Mouse (Mus musculus): Measurements from ENCODE around the gene Lrrc2. TPM values are rescaled to one million over a fixed set of nuclear protein-coding genes. Genes with fewer than 3 reads are reported as not detected.

Gene Lrrc2
- total and polyA plus RNA-seq, 3 experiments: 1.6 to 3.6 (median 1.6) TPM

- H3K4me3 ChIP-seq (replicated peaks in 1 of 3; ENCODE audit: low read depth in 2 of 3, low read length in 2 of 3, poor library complexity in 1 of 3): no peak overlapping the region
- peaks cover 10 to 42% of the 10 kb centered on the region in 2 experiments for H3K4me1 ChIP-seq (ENCODE audit: control insufficient read depth in 1 of 2, insufficient read depth in 2 of 2)
- no peaks in the 10 kb centered on the region for H3K27me3 ChIP-seq (replicated peaks)
- dilution Hi-C loops (cut with MboI; ENCODE audit: extremely low pct_ligation_motif_present, extremely low pct_unique_long_range_greater_than_20kb, low sequenced_read_pairs): no loop called here
- no peak overlapping the region for H3K4me2 ChIP-seq (ENCODE audit: insufficient read depth, low read depth, poor library complexity, severe bottlenecking)
- in situ Hi-C loops (cut with MboI; ENCODE audit: low pct_ligation_motif_present, low pct_unique_long_range_greater_than_20kb, low sequenced_read_pairs): no loop called here
- TF ChIP-seq HCFC1 (IDR thresholded peaks at IDR 0.05; ENCODE audit: low read depth, low read length): no peak
- no peak for TF ChIP-seq TBP (conservative IDR thresholded peaks at IDR 0.05; ENCODE audit: low read depth, low read length)
- peak; percentile 16; the same call in 1 of the 2 replicates for TF ChIP-seq MEF2A (IDR thresholded peaks at IDR 0.05; ENCODE audit: borderline replicate concordance, low read depth, low read length)
- H3K9ac ChIP-seq (ENCODE audit: insufficient read depth, low read depth): no peak overlapping the region
- no peaks in the 10 kb centered on the region for H3K79me2 ChIP-seq (replicated peaks; ENCODE audit: control insufficient read depth, extremely low read depth, insufficient read depth, poor library complexity, severe bottlenecking)
- no peaks in the 10 kb centered on the region for H3K36me3 ChIP-seq (replicated peaks in 1 of 2; ENCODE audit: control insufficient read depth in 1 of 2, insufficient read depth in 1 of 2, low read length in 1 of 2)
- H3K27ac ChIP-seq (ENCODE audit: insufficient read depth, low read depth): no peak overlapping the region
- DNase-seq (ENCODE audit: extremely low read depth): no peak
- H3K9me3 ChIP-seq (replicated peaks; ENCODE audit: low read length): no peaks in the 10 kb centered on the region
Observed at GRCm38 (mm10) chr9:111011550-111011949, 60.2 kb downstream of the Lrrc2 start.

GRCm38 (mm10) chr9:111012041-111012440 is 60.7 kb downstream of the Lrrc2 start:
- no peak overlapping the region for H3K27ac ChIP-seq (ENCODE audit: insufficient read depth, low read depth)
- dilution Hi-C loops (cut with MboI; ENCODE audit: extremely low pct_ligation_motif_present, extremely low pct_unique_long_range_greater_than_20kb, low sequenced_read_pairs) (no loop called here), in situ Hi-C loops (cut with MboI; ENCODE audit: low pct_ligation_motif_present, low pct_unique_long_range_greater_than_20kb, low sequenced_read_pairs) (no loop called here)
- no peak for TF ChIP-seq KAT2A (IDR thresholded peaks at IDR 0.05; ENCODE audit: insufficient replicate concordance, low read length)
- no peak for TF ChIP-seq ETS1 (conservative IDR thresholded peaks at IDR 0.05; ENCODE audit: low read depth, low read length)
- no peak for TF ChIP-seq MEF2A (IDR thresholded peaks at IDR 0.05; ENCODE audit: borderline replicate concordance, low read depth, low read length)
- no peak for TF ChIP-seq POLR2AphosphoS2 (IDR thresholded peaks at IDR 0.05; ENCODE audit: low read depth, low read length)
- no peak for TF ChIP-seq RAD21 (IDR thresholded peaks at IDR 0.05; ENCODE audit: low read depth, low read length)
- no peak for TF ChIP-seq IRF4 (IDR thresholded peaks at IDR 0.05; ENCODE audit: low read depth, low read length)
- no peak for TF ChIP-seq ZNF384 (IDR thresholded peaks at IDR 0.05; ENCODE audit: low read depth, low read length)
- TF ChIP-seq EP300 (IDR thresholded peaks at IDR 0.05; ENCODE audit: low read length): no peak
- TF ChIP-seq HCFC1 (IDR thresholded peaks at IDR 0.05; ENCODE audit: low read depth, low read length): no peak
- H3K27me3 ChIP-seq (replicated peaks): no peaks in the 10 kb centered on the region
- H3K4me3 ChIP-seq (replicated peaks in 1 of 3; ENCODE audit: low read depth in 2 of 3, low read length in 2 of 3, poor library complexity in 1 of 3): no peak overlapping the region
- H3K36me3 ChIP-seq (replicated peaks in 1 of 2; ENCODE audit: control insufficient read depth in 1 of 2, insufficient read depth in 1 of 2, low read length in 1 of 2): no peaks in the 10 kb centered on the region
- no peak overlapping the region for H3K4me2 ChIP-seq (ENCODE audit: insufficient read depth, low read depth, poor library complexity, severe bottlenecking)
- no peaks in the 10 kb centered on the region for H3K9me3 ChIP-seq (replicated peaks; ENCODE audit: low read length)
- no peaks in the 10 kb centered on the region for H3K79me2 ChIP-seq (replicated peaks; ENCODE audit: control insufficient read depth, extremely low read depth, insufficient read depth, poor library complexity, severe bottlenecking)
- DNase-seq (ENCODE audit: extremely low read depth): no peak
- H3K4me1 ChIP-seq (ENCODE audit: control insufficient read depth in 1 of 2, insufficient read depth in 2 of 2): peaks cover 10 to 44% of the 10 kb centered on the region in 2 experiments
- H3K9ac ChIP-seq (ENCODE audit: insufficient read depth, low read depth): no peak overlapping the region

- dilution Hi-C loops (cut with MboI; ENCODE audit: extremely low pct_ligation_motif_present, extremely low pct_unique_long_range_greater_than_20kb, low sequenced_read_pairs): no loop called here
- TF ChIP-seq TBP (conservative IDR thresholded peaks at IDR 0.05; ENCODE audit: low read depth, low read length): no peak
- peak in 1 of 2 experiments; percentile 37; a peak in 2 of 4 replicates for TF ChIP-seq CTCF (conservative IDR thresholded peaks at IDR 0.05 in 1 of 2, IDR thresholded peaks at IDR 0.05 in 1 of 2; ENCODE audit: low read depth in 2 of 2, low read length in 2 of 2)
Observed at GRCm38 (mm10) chr9:111015658-111016057, 64.3 kb downstream of the Lrrc2 start.

More at GRCm38 (mm10) chr9:111015658-111016057, 64.3 kb downstream of the Lrrc2 start:
- Histone ChIP-seq H3K4me3 (replicated peaks in 1 of 3; ENCODE audit: low read depth in 2 of 3, low read length in 2 of 3, poor library complexity in 1 of 3) (no peak overlapping the region), H3K27ac (ENCODE audit: insufficient read depth, low read depth) (no peak overlapping the region), H3K9ac (ENCODE audit: insufficient read depth, low read depth) (no peak overlapping the region), H3K27me3 (replicated peaks) (no peaks in the 10 kb centered on the region), H3K9me3 (replicated peaks; ENCODE audit: low read length) (no peaks in the 10 kb centered on the region), H3K36me3 (replicated peaks in 1 of 2; ENCODE audit: control insufficient read depth in 1 of 2, insufficient read depth in 1 of 2, low read length in 1 of 2) (no peaks in the 10 kb centered on the region), H3K79me2 (replicated peaks; ENCODE audit: control insufficient read depth, extremely low read depth, insufficient read depth, poor library complexity, severe bottlenecking) (no peaks in the 10 kb centered on the region), H3K4me2 (ENCODE audit: insufficient read depth, low read depth, poor library complexity, severe bottlenecking) (no peak overlapping the region), H3K4me1 (ENCODE audit: control insufficient read depth in 1 of 2, insufficient read depth in 2 of 2) (peaks cover 0 to 47% of the 10 kb centered on the region in 2 experiments; a peak in 3 of 4 replicates)
- DNase-seq (ENCODE audit: extremely low read depth): no peak
- in situ Hi-C loops (cut with MboI; ENCODE audit: low pct_ligation_motif_present, low pct_unique_long_range_greater_than_20kb, low sequenced_read_pairs): no loop called here
